Mouse (Mus musculus): ENCODE results near the gene Spon1. TPM values are rescaled to one million over a fixed set of nuclear protein-coding genes. Genes with fewer than 3 reads are reported as not detected.

Gene Spon1
- polyA plus RNA-seq, 1 experiment: 1.8 TPM

GRCm38 (mm10) chr7:113847041-113847819 is 81.4 kb downstream of the Spon1 start:
- no peaks in the 10 kb centered on the region for H3K4me1 ChIP-seq (ENCODE audit: control insufficient read depth, insufficient read depth, low read length)
- TF ChIP-seq POLR2A (IDR thresholded peaks at IDR 0.05; ENCODE audit: insufficient read depth, low read length): no peak
- TF ChIP-seq CTCF (IDR thresholded peaks at IDR 0.05; ENCODE audit: low read depth, low read length): no peak
- TF ChIP-seq EP300 (IDR thresholded peaks at IDR 0.05; ENCODE audit: insufficient read depth, low read depth, low read length): no peak
- H3K27me3 ChIP-seq (ENCODE audit: control insufficient read depth, insufficient read depth, low read length, poor library complexity, severe bottlenecking): no peaks in the 10 kb centered on the region
- H3K36me3 ChIP-seq (ENCODE audit: control insufficient read depth, insufficient read depth, low read length, poor library complexity, severe bottlenecking): no peaks in the 10 kb centered on the region
- no peaks in the 10 kb centered on the region for H3K9me3 ChIP-seq (replicated peaks; ENCODE audit: control insufficient read depth, insufficient read depth, low read length, poor library complexity, severe bottlenecking)
- no peak overlapping the region for H3K9ac ChIP-seq (ENCODE audit: low read depth, poor library complexity, severe bottlenecking)
- no peak overlapping the region for H3K27ac ChIP-seq (ENCODE audit: insufficient read depth, low read length)
- no peak overlapping the region for H3K4me3 ChIP-seq (ENCODE audit: low read depth, low read length)

DNA sequence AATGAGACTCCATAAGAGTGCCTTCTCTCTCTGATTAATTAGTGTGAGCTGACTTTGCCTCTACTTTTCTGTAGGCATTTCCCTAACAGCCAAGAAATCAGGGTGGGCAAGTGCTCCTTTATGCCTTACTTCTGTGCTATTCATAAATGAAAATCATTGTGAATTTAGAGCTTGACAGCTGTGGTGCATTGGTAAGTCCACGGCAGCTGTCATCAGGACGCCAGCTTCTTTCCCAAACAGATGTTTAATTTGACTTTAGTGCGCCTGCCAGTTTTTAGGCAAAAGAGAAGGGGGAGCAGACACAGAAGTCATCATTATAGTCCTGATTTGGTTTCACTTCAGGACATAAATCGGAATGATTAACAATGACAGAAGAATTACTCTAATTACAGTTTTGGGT is 84.6 kb downstream of the Spon1 start:
- TF ChIP-seq POLR2A (IDR thresholded peaks at IDR 0.05; ENCODE audit: insufficient read depth, low read length): no peak
- TF ChIP-seq CTCF (IDR thresholded peaks at IDR 0.05; ENCODE audit: low read depth, low read length): no peak
- TF ChIP-seq EP300 (IDR thresholded peaks at IDR 0.05; ENCODE audit: insufficient read depth, low read depth, low read length): no peak
- Histone ChIP-seq H3K4me1 (ENCODE audit: control insufficient read depth, insufficient read depth, low read length) (no peaks in the 10 kb centered on the region), H3K9me3 (replicated peaks; ENCODE audit: control insufficient read depth, insufficient read depth, low read length, poor library complexity, severe bottlenecking) (no peaks in the 10 kb centered on the region), H3K27ac (ENCODE audit: insufficient read depth, low read length) (no peak overlapping the region), H3K36me3 (ENCODE audit: control insufficient read depth, insufficient read depth, low read length, poor library complexity, severe bottlenecking) (no peaks in the 10 kb centered on the region), H3K4me3 (ENCODE audit: low read depth, low read length) (no peak overlapping the region), H3K9ac (ENCODE audit: low read depth, poor library complexity, severe bottlenecking) (no peak overlapping the region), H3K27me3 (ENCODE audit: control insufficient read depth, insufficient read depth, low read length, poor library complexity, severe bottlenecking) (no peaks in the 10 kb centered on the region)

- H3K4me1 ChIP-seq (ENCODE audit: control insufficient read depth, insufficient read depth, low read length): no peaks in the 10 kb centered on the region
- no peak overlapping the region for H3K4me3 ChIP-seq (ENCODE audit: low read depth, low read length)
- no peak for TF ChIP-seq CTCF (IDR thresholded peaks at IDR 0.05; ENCODE audit: low read depth, low read length)
- no peak for TF ChIP-seq EP300 (IDR thresholded peaks at IDR 0.05; ENCODE audit: insufficient read depth, low read depth, low read length)
- TF ChIP-seq POLR2A (IDR thresholded peaks at IDR 0.05; ENCODE audit: insufficient read depth, low read length): no peak
- H3K9me3 ChIP-seq (replicated peaks; ENCODE audit: control insufficient read depth, insufficient read depth, low read length, poor library complexity, severe bottlenecking): no peaks in the 10 kb centered on the region
- no peaks in the 10 kb centered on the region for H3K36me3 ChIP-seq (ENCODE audit: control insufficient read depth, insufficient read depth, low read length, poor library complexity, severe bottlenecking)
- no peaks in the 10 kb centered on the region for H3K27me3 ChIP-seq (ENCODE audit: control insufficient read depth, insufficient read depth, low read length, poor library complexity, severe bottlenecking)
- H3K9ac ChIP-seq (ENCODE audit: low read depth, poor library complexity, severe bottlenecking): no peak overlapping the region
- no peak overlapping the region for H3K27ac ChIP-seq (ENCODE audit: insufficient read depth, low read length)
Measured at GRCm38 (mm10) chr7:113855396-113855795, 89.6 kb downstream of the Spon1 start.

GRCm38 (mm10) chr7:113856067-113856466 is 90.3 kb downstream of the Spon1 start:
- no peak overlapping the region for H3K4me3 ChIP-seq (ENCODE audit: low read depth, low read length)
- no peak overlapping the region for H3K9ac ChIP-seq (ENCODE audit: low read depth, poor library complexity, severe bottlenecking)
- H3K4me1 ChIP-seq (ENCODE audit: control insufficient read depth, insufficient read depth, low read length): no peaks in the 10 kb centered on the region
- H3K36me3 ChIP-seq (ENCODE audit: control insufficient read depth, insufficient read depth, low read length, poor library complexity, severe bottlenecking): no peaks in the 10 kb centered on the region
- no peak overlapping the region for H3K27ac ChIP-seq (ENCODE audit: insufficient read depth, low read length)
- TF ChIP-seq POLR2A (IDR thresholded peaks at IDR 0.05; ENCODE audit: insufficient read depth, low read length) (no peak), EP300 (IDR thresholded peaks at IDR 0.05; ENCODE audit: insufficient read depth, low read depth, low read length) (no peak), CTCF (IDR thresholded peaks at IDR 0.05; ENCODE audit: low read depth, low read length) (no peak)
- H3K27me3 ChIP-seq (ENCODE audit: control insufficient read depth, insufficient read depth, low read length, poor library complexity, severe bottlenecking): no peaks in the 10 kb centered on the region
- H3K9me3 ChIP-seq (replicated peaks; ENCODE audit: control insufficient read depth, insufficient read depth, low read length, poor library complexity, severe bottlenecking): no peaks in the 10 kb centered on the region

GRCm38 (mm10) chr7:113859480-113859881 is 93.7 kb downstream of the Spon1 start:
- H3K27me3 ChIP-seq (ENCODE audit: control insufficient read depth, insufficient read depth, low read length, poor library complexity, severe bottlenecking): no peaks in the 10 kb centered on the region
- H3K4me1 ChIP-seq (ENCODE audit: control insufficient read depth, insufficient read depth, low read length): no peaks in the 10 kb centered on the region
- H3K36me3 ChIP-seq (ENCODE audit: control insufficient read depth, insufficient read depth, low read length, poor library complexity, severe bottlenecking): no peaks in the 10 kb centered on the region
- H3K27ac ChIP-seq (ENCODE audit: insufficient read depth, low read length): no peak overlapping the region
- no peaks in the 10 kb centered on the region for H3K9me3 ChIP-seq (replicated peaks; ENCODE audit: control insufficient read depth, insufficient read depth, low read length, poor library complexity, severe bottlenecking)
- no peak for TF ChIP-seq CTCF (IDR thresholded peaks at IDR 0.05; ENCODE audit: low read depth, low read length)
- TF ChIP-seq EP300 (IDR thresholded peaks at IDR 0.05; ENCODE audit: insufficient read depth, low read depth, low read length): no peak
- no peak for TF ChIP-seq POLR2A (IDR thresholded peaks at IDR 0.05; ENCODE audit: insufficient read depth, low read length)
- no peak overlapping the region for H3K9ac ChIP-seq (ENCODE audit: low read depth, poor library complexity, severe bottlenecking)
- H3K4me3 ChIP-seq (ENCODE audit: low read depth, low read length): no peak overlapping the region

DNA sequence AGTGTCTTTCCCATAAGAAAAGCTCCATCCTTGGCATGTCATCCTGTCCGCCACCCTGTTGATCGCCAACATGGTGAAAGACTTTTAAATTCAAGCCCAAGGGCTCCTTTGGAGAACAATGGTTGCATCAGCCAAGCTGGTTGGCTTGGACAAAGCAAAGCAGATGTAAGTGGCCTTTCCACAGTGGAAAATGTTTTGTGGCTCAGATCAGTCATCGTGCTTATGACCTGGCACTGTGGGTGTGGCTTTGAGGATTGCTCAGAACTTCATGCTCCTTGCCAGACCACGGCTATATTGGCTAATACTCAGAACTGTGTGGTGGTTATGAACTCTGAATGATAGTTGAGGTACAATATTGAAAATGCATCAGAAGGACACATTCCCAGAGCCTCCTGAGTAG is 96.2 kb downstream of the Spon1 start:
- no peaks in the 10 kb centered on the region for H3K27me3 ChIP-seq (ENCODE audit: control insufficient read depth, insufficient read depth, low read length, poor library complexity, severe bottlenecking)
- no peak overlapping the region for H3K9ac ChIP-seq (ENCODE audit: low read depth, poor library complexity, severe bottlenecking)
- H3K27ac ChIP-seq (ENCODE audit: insufficient read depth, low read length): no peak overlapping the region
- H3K4me3 ChIP-seq (ENCODE audit: low read depth, low read length): no peak overlapping the region
- no peak for TF ChIP-seq POLR2A (IDR thresholded peaks at IDR 0.05; ENCODE audit: insufficient read depth, low read length)
- no peak for TF ChIP-seq EP300 (IDR thresholded peaks at IDR 0.05; ENCODE audit: insufficient read depth, low read depth, low read length)
- TF ChIP-seq CTCF (IDR thresholded peaks at IDR 0.05; ENCODE audit: low read depth, low read length): no peak
- no peaks in the 10 kb centered on the region for H3K4me1 ChIP-seq (ENCODE audit: control insufficient read depth, insufficient read depth, low read length)
- no peaks in the 10 kb centered on the region for H3K9me3 ChIP-seq (replicated peaks; ENCODE audit: control insufficient read depth, insufficient read depth, low read length, poor library complexity, severe bottlenecking)
- no peaks in the 10 kb centered on the region for H3K36me3 ChIP-seq (ENCODE audit: control insufficient read depth, insufficient read depth, low read length, poor library complexity, severe bottlenecking)

All from ES-Bruce4 (cell line).